Mouse (Mus musculus) thymus, postnatal 10 days (tissue): ENCODE data around the gene Rbm33.

Experiments
- DNase-seq, 2 experiments: peaks; one replicate each; pipeline ENCODE4 v3.0.0; 2021; ENCODE audit warnings: low spot score in 2 of 2

The Rbm33 gene

DNA sequence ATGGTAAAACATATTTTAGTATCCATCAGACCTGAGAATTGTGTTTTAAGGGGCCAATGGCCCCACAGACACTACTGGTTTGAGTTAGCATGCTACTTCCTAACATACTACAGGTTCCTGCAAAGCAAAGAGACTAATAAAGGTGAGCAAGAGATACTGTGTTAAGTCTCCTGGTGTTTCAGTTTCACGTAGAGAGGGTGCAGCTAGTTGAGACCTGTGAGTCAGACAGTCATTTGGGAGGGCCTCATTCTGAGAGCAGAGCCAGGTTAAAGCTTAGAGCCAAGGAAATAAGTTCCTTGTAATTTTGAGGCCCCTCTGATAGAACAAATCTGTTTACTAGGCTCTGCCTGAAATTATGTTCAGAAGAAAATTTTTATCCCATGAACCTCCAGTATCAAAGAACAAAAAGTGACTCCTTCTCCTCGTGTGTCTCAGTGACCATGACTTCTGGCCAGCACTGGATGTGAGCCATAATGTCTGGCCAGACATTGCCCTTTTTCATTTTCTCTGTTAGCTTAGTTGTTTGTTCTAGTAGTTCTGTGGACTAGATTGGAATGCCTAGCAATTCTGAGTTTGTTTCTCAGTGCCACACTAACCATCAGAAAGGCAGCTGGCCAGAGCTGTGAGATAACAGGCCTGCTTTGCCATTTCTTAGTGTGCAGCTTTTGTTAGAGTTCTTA is 95.2 kb downstream of the Rbm33 start:
- no peak for DNase-seq

DNA sequence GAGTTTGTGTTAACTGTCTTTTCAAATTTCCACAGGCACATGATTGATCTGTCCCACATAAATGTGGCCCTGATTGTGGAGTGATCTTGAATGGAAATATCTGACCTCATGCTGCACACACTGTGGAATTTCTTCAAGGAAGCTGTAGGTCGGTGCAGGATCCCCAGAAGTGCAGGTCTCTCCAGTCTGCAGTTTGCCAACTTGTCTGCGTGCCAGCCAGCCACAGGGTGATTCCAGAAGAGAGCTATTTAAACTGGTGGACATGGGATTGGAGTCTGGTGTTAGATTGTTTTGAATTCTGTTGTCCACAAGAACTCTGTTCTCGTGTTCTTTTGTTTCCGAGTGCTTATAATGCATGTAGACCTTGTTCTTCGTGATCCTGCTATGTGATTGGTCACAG is 96.6 kb downstream of the Rbm33 start:
- DNase-seq, result no peak

DNA sequence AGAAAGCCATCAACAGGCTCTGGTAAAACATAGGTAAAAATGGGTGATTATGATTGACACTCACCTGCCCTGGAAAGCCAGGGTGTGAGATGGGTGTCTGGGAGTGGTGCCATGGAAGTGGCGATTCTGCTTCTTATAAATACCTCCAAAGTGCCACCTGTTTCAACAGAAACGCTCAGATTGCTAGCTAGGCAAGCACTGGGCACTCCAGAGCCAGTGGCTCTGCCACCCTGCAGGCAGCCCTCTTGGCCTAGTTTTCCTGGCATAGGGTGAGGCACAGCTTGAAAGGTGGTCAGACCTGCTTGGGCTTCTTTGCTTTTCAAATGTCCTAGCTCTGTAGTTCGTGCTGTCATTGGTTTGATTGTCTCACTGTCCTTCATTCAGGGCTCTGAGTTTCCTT is 97.2 kb downstream of the Rbm33 start:
- DNase-seq, result no peak

DNA sequence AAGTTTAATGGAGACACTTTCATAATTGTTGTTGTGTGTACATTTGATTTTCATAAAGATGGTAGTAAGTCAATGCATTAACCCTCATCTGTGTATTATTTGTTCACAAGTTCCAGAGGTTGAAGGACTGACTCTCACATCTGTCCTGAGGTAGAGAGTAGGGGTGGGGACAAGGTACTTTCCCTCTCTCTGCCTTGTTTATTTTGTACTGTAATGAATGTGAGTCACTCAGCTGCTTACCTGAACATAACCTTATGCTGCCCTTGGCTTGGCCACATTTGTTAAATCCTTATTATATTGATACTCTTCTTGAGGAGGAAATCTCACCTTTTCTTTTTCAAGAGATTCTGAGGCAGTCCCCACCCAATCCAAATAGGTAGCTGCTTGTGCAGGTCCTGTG is 99.1 kb downstream of the Rbm33 start:
- DNase-seq, result no peak

DNA sequence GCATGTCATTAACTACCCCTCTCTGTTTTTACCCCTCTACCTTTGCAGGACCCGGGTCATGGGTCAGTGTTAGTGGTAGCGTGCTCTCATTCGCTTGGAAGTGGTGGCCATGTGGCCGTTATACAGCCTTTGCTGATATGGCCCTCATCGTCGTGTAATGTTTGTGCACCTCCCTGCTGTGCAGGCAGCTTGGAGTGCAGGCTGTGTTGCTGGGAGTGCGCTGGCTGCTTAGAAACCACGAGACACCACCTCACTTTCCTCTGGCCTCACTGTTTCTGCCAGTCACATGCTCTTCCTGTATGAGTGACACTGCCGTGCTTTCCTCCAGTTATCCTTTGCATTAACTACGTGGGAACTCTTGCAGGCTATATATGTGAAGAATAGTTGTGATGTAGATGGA is 101.8 kb downstream of the Rbm33 start:
- DNase-seq, result no peak

DNA sequence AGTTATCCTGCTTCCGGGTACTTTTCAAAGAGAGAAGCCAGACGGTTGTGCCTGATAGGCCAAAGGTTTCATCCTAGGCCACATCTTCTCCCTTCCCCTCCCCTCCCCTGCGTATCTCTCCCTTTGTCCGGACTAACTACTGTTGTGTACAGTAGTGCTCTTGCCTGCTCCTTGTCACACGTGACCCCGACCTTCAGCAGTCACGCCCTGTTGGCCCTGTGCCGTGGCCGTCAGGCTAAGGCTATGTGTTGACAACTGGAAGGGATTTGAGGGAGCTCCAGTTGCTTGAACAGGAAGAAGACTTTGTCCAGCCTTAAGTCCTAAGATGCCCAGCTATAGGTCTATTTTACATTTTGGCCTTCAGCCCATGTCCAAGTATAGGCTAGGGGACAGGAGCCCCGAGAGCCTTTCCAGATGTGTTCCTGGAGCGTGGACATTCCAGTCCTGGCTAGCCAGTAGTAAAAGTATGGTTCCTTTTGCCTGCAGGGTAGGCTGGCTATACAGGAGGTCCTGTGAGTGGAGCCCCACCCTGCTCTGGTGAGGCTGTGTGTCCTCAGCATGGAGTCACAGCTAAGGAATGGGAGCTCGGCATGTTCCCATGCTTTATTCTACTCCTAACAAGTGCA is 102.8 kb downstream of the Rbm33 start:
- DNase-seq, result no peak

DNA sequence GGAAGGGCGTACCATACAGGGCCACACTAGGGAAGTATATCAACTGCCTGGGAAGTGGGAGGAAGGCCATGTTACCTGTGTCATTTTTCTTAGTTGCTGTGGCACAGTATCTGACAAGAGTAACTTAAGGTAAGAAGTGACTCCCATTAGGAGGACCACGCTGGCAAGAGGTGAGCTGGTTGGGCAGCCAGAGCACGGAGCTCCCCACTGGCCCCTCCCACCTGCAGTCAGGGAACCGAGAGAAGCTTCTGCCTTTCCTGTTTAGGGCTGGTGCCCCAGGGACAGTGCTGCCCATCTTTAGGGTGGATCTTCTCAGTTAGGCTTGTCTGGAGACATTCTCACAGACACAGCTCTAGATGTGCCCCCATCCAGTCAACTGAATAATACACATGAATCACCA is 106.9 kb downstream of the Rbm33 start:
- no peak for DNase-seq

DNA sequence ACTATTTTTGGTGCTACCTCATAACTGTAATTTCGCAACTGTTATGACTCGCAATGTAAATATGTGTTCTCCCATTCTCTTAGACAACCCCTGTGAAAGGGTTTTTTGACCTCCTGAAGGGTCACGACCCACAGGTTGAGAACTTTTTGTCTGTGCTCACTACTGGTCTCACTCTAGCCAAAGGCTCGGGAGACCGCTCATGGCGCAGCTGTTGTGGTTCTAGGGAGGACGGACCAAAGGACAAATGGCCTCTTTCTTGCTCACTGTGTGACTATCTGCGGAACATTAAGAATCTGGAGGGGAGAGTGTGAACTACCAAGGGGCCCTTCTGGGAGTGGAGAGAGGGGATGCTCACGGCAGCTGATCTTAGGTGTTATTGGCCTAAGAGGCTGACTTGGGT is 109.0 kb downstream of the Rbm33 start:
- DNase-seq, result no peak

DNA sequence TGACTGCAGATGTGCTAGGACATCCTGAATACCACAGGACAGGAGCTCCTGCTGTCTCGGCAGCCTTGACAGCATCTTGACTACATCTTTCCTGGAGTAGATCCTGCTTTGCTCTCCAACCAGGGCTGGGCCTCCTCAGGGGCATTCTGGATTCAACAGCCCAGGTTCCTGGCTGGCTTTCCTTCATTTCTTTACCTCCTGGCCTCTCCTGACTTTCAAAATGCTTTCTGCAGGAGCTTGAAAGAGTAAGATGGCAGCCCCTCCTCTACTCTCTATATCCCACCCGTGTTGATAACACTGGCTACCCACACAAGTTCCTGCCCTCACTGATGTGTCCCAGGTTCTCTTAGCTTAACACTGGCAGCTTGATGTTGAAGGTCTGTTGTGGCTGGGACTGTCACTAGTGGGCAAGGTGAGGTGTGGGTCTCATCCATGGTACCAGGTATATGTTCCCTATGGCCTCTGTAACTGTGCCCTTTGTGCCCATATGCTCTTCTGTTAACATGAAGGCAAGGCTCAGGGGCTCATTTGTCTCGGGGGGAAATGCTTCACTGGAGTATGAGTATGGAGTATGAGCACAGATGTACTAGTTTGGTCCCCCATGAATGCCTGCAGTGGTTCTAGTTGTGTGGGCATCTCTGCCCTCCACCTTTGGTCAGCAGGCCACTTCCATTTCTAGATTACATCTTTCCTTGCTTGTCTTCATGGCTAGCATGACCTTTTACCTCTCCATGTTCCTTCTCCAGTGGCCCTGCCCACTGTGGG is 133.4 kb downstream of the Rbm33 start:
- DNase-seq, result peak in 1 of 2 experiments; percentile 1

DNA sequence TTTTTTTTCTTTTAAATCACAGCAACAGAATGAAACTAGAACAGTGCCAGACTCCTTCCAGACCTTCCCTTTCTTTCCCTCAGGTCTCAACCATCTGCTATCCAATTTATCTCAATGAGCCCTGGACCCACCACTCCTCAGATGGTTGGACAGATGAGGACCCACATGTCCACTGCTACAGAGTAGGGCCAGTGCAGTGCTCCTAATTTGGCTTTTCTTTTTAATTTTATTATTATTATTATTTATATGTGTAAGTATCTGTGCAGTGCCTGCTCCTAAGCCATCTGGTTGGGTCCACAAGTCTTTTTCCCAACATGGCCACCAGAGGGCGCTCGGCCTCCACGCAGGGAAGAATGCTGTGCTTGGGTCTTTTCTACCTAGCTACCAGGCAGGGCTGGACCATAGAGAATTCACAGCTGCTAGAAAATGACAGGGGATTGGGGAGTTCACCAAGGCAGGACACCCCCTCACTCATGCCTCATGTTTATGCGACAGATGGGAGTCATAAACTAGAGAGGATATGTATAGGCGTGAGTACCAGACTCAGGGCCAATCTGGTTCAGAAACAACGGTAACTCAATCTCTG is 134.2 kb downstream of the Rbm33 start:
- DNase-seq, result peak; percentile 12 to 73

DNA sequence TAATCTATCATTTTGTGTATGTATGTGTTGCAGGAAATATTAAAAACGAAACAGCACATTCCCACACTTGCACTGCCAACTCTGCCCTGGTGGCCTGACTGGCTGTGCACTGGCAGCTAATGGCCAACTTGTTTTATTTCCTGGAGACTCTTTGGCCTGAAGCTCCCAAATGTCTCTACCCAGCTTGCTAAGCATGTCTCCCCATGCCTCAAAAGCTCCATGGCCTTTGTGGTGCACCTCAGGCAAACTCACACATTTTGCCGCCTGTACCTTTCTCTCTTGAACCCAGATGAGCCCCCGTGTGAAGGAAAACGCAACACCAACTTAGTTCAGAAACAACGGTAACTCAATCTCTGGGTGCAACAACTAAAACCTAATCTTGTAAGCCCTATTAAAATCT is 136.2 kb downstream of the Rbm33 start:
- peak in 1 of 2 experiments; percentile 1 for DNase-seq

DNA sequence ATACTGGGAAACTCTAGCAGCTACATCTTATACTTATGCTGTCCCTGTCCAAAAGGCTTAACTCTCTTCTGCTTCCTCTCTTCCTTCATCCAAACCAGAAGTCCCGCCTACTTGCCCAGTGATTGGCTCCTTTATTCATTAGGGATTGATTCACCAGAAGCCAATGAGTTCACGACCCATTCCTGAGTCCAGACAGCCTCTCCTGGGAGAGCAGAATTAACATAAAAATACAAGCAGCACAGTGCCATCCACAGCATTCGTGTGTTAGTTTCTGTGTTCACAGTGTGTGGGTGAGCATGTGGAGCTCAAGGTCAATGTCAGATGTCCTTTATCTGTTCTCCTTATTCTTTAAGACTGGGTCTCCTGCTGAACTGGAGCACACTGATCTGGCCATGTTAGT is 136.6 kb downstream of the Rbm33 start:
- DNase-seq, result peak in 1 of 2 experiments; percentile 0

DNA sequence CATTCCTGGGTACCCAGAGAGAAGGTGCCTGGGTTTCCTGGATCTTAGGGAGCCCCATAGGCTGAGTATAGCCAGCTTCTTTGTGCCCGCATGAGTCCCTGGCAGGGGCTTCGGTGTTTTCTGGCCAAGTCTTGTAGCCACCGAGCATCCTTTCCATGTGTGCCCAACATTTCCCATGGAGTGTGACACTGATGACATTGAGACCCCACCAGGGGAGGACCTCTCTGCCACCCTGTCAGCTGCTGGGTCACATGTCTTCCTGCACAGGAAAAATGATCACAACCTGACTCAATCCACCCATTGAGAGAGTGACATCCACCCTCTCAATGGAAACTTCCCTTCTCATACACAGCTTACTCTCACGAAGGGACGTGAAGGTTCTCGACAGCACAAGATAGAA is 137.6 kb downstream of the Rbm33 start:
- DNase-seq, result no peak

DNA sequence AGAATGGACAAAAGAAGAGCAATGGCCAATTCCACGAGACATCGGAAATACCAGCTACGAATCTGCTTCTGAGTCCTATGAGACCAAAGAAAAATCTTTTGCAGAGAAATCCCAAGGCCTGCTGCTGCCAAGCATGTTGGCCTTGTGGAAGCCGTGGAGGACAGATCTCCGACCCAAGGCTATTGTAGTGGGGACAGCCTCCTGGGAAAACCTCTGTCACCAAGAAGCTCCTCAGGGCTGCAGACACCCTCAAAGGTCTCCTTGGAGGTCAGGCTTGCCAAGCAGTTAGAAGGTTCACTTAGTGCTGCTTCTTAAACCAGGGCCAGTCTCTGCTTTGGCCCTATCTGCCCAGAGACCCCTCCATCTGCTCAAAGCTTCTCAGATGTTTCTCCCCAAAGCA is 138.8 kb downstream of the Rbm33 start:
- DNase-seq, result no peak

DNA sequence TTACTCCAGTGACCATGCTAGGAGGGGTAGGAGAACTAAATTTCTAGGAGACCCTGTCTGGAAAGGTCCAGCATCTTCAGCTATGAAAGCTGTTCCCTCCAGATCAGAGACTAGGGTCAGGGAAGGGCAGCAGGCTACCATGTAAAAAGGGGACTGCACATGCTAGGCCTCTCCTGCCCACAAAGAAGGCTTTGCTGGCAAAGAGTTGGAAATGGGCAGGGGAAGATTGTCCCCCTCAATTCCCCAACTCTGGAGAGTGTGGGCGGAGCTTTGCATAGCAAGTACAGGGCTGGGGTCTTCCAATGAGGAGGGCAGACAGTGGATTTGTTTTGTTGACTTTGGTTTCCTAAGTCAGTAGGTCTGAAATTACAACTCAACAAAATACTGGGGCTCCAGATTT is 139.4 kb downstream of the Rbm33 start:
- no peak for DNase-seq

DNA sequence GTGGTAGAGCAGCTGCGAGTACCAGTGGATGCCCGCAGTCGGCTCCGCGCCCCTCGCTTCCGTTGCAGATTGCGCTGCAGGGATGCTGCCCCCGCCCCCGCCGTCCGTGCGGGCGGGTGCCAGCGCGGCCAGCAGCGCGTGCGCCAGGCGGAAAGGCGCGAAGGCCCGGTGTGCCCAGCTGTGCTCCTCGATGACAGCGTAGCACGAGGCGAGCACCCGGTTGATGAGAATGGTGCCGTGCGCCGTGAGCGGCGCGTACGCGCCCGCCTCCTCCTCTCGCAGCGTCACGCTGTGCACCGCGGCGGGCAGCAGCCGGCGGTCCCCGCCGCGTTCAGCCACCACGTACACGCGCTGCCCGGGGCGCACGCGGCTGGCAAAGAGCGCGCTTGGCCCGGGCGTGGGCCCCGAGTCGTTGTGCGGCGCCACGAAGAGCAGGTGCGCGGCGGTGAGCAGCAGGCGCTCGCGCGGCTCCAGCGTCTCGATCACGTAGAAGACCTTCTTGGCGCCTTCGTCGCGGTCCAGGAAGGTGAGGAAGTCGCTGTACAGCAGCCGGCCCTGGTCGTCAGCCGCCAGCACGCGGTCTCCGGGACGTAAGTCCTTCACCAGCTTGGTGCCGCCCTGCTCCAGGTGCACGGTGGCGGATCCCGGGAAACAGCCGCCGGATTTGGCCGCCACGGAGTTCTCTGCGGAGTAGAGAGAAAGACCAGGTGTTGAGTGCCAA is 141.2 kb downstream of the Rbm33 start:
- no peak for DNase-seq

DNA sequence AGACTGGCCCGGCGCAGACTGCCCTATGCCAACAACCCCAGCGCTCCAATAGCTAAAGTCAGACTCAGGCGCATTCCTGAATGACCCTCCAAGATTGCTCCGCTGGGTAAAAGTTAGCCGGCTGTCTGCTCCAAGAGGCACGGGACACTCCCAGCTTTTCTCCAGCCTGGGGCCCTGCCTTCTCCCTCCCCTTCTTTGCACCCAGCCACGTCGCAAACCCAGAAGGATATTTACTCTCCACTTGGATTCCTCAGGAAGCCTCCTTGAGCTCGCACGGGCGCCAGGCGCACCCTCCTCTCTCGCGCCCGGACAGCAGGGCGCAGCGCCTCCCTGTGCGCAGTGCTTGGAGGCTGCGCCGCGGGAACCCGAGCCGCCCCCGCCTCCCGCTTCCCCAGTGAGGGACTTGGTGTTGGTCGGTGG is 141.9 kb downstream of the Rbm33 start:
- no peak for DNase-seq

DNA sequence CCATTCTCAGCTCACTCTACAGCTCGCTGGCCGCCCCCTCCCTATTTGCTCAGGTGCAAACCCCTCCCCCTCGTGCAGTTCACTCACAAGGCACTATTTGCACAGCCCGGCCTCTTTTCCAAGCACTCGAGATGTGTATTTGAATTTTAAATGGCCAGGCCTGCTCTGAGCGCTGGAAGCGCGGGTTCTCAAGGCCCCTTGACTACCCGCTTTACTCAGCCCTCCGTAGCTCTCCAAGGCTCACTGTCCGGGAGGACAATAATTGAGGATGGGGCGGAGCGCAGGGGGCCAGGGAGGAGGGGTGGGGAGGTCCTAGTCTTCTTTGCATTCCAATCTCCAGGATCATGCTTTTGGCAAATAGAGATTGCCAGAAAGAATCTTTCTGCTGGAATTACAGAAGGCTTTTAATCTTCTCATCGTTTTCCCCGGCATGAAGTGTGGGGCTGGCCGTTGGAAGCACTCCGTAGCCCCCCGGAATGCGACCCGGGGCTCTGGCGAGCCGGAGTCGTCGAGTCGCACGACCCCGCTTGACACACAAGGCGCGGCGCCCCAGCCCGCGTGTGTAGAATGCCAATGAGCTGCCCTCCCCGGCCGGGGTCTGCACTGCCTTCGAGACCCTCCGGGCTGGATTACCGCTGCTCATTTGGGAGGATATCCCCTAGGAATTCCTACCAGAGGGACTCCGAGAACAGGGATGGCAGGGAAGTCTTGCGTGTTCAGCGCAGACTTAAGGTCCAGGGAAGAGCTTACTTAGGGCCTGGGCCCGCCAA is 142.7 kb downstream of the Rbm33 start:
- no peak for DNase-seq

DNA sequence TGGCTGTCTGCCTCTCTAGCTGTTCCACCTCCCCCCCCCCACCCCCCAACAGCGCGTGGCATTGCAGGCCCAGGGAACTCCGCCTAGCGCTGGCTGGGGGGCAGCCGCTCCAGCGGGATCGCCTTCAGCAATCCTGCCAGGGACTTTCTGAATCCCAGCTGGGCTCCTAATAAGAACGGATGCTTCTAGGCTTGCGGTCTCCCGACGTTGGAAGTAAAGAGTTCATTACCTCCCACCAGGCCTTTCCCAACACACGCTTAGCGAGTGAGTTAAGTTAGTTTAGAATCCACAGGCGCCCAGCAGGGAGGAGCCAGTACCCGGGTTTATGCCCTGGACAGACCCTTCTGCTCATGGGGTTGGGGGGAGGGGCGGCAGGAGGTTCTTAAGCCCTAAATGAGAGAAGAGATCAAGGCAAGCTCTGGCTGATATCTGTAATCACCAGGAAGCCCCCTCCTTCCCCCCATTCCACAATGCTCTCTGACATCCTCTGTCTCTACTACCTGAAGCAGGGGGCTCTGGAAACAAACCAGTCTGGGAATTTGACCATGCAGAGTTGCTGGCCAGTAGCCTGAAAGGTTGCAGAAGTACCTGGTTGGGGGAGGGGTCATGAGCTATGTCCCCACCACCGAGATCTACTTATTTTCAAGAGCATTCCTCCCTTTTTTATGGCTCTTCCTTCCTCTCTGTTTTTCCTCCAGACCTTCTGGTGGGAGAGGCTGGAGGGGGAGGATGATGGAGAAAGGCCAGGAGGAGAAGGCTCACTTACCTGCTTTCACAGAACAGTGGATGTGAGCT is 143.8 kb downstream of the Rbm33 start:
- DNase-seq, result no peak

DNA sequence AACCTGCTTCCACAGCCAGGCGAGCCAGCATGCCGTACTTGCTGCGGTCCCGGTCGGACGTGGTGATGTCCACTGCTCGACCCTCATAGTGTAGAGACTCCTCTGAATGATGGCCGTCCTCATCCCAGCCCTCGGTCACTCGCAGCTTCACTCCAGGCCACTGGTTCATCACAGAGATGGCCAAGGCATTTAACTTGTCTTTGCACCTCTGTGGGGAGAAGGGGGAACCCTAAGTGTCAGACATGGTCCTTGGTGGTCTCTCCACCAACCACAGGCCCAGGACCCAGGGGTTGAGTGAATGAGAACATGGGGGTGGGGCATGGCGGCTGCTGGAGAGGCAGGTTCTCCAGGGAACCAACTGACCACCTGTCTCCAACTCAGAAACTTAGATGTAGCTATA is 144.5 kb downstream of the Rbm33 start:
- no peak for DNase-seq
